Mouse (Mus musculus) lung, postnatal 0 days (tissue): Measurements from ENCODE around the gene Rras2. TPM values are rescaled to one million over a fixed set of nuclear protein-coding genes. Genes with fewer than 3 reads are reported as not detected.

Source experiments
- ATAC-seq: fragments of 200-750 bp; cut with Nextera tagmentation; 2 replicates; pipeline ENCODE4 v1.8.0; 2017; ENCODE audit warnings: moderate library complexity
- DNase-seq: peaks from one replicate; pipeline ENCODE4 v3.0.0-alpha.2; 2016; ENCODE audit warnings: low spot score
- H3K27ac ChIP-seq: fragments of 300-500 bp; sonication (generic); 2 replicates; pipeline ENCODE4 v1.5.1; 2014; ENCODE audit warnings: antibody characterized with exemption, mild to moderate bottlenecking, low read length, mixed read lengths
- H3K27me3 ChIP-seq: fragments of 300-500 bp; sonication (generic); replicated peaks from 2 replicates; pipeline ENCODE4 v1.6.1; 2014; ENCODE audit warnings: low read length, mixed read lengths; ENCODE audit not compliant: insufficient read depth
- H3K36me3 ChIP-seq: fragments of 300-500 bp; sonication (generic); 2 replicates; pipeline ENCODE4 v1.6.1; 2014; ENCODE audit warnings: low read length, mixed read lengths; ENCODE audit not compliant: insufficient read depth
- H3K4me1 ChIP-seq: fragments of 300-500 bp; sonication (generic); 2 replicates; pipeline ENCODE4 v1.6.1; 2014; ENCODE audit warnings: antibody characterized with exemption, low read depth, low read length, mixed read lengths; ENCODE audit not compliant: insufficient read depth
- H3K4me2 ChIP-seq: fragments of 300-500 bp; sonication (generic); replicated peaks from 2 replicates; pipeline ENCODE4 v1.6.1; 2014; ENCODE audit warnings: low read depth, mild to moderate bottlenecking, low read length, moderate library complexity, mixed read lengths
- H3K4me3 ChIP-seq: fragments of 300-500 bp; sonication (generic); 2 replicates; pipeline ENCODE4 v1.5.1; 2014; ENCODE audit warnings: low read depth, low read length
- H3K9ac ChIP-seq: fragments of 300-500 bp; sonication (generic); replicated peaks from 2 replicates; pipeline ENCODE4 v1.6.1; 2014; ENCODE audit warnings: low read depth, mild to moderate bottlenecking
- H3K9me3 ChIP-seq: fragments of 300-500 bp; sonication (generic); 2 replicates; pipeline ENCODE4 v1.6.1; 2016; ENCODE audit warnings: low read length, mixed read lengths
- CTCF ChIP-seq: IDR thresholded peaks from 2 replicates; pipeline ENCODE4 v1.5.1; 2016; ENCODE audit warnings: antibody characterized with exemption, mild to moderate bottlenecking
- EP300 ChIP-seq: IDR thresholded peaks from 2 replicates; pipeline ENCODE4 v1.6.1; 2016; ENCODE audit warnings: antibody characterized with exemption, mild to moderate bottlenecking, control low read depth
- WGBS: fragments of 180-500 bp; shearing (Covaris S2); extraction: QIAGEN DNeasy Blood & Tissue Kit; methylation state at CpG from one replicate; pipeline ENCODE4 v1.1.7; 2014; 5-methylcytosine and 5-hydroxymethylcytosine counted together
- polyA plus RNA-seq: library from polyadenylated mRNA; unstranded; fragments of >200 nt; fragmentation: Nextera tagmentation; extraction: Ambion mirVana; gene quantifications from 2 replicates; pipeline ENCODE4 v1.2.1, GENCODE M21; 2015

Rras2 gene
- polyA plus RNA-seq, 1 experiment from 2014 or later = 83.6 TPM

DNA sequence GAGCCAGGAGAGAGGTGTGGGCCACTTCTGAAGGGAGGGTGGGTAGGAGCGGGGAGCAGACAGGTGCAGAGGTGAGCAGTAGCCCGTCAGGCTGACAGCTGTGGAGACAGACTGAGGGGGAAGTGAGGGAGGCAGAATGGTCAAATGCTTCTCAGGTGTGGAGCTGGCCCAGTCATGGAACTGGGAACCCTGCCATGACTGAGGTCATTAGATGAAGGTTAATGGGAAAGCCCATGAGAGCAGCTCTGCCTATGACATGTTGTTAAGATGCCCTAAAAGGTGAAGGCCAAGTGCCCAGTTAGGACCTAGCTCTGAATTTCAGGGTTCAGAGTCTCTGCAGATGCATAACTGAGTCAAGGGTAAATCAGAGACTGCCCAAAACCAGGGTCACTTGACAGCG lies 98.7 kb downstream of the Rras2 start:
- no peak for TF ChIP-seq CTCF
- TF ChIP-seq EP300 = no peak
- H3K4me3 ChIP-seq = no peak overlapping the region
- DNase-seq = no peak
- no peak overlapping the region for H3K9ac ChIP-seq
- H3K36me3 ChIP-seq = no peaks in the 10 kb centered on the region
- H3K4me2 ChIP-seq = no peak overlapping the region
- WGBS = 60% methylated on average over 3 of the region's 3 CpGs
- no peak for ATAC-seq
- H3K27ac ChIP-seq = no peak overlapping the region
- H3K4me1 ChIP-seq = no peaks in the 10 kb centered on the region
- no peaks in the 10 kb centered on the region for H3K9me3 ChIP-seq
- no peaks in the 10 kb centered on the region for H3K27me3 ChIP-seq

DNA sequence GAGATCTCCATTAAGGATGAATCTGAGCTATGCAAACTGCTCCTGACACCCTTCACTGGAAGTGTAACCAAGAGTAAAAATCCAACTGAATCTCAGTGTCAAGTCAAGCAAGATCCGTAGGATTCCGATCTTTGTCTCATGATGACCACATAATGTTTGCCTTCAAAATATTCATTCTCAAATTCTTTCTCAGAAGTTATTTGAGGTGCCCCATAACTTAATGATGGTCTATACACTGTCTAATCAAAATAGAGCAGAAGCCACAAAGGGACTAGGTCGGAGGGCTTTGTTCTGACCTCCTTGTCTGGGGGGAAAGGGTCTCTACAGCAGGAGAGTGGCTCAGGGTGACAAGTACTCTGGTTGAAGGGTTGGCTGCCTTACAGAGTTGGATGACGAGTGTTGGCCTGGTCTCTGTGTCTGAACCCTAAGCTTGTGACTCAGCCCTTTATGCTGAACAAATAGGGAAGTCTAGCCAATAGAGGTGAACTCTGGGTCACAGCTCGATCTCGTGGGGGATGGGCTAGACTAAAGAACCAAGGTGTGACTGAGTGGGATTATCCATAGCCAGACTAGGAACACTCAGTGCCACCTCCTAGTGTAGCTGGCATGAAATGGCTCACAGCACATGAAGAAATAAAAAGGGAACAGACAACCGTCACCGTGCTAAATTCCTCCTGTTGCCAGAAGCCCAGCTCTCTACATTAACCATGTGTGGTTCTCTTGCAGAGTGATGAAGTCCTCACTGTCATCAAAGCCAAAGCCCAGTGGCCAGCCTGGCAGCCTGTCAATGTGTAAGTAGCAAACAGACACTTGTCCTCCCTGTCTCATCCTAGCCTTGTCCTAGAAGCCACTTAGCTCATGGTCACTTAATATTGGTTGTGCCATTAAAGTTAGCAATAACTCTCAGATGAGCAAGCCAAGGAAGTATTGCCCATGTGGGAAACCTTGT lies 101.3 kb downstream of the Rras2 start:
- H3K4me1 ChIP-seq = no peaks in the 10 kb centered on the region
- no peak overlapping the region for H3K4me2 ChIP-seq
- no peaks in the 10 kb centered on the region for H3K36me3 ChIP-seq
- DNase-seq (peak; percentile 63), ATAC-seq (peak; percentile 52)
- no peak overlapping the region for H3K27ac ChIP-seq
- no peak overlapping the region for H3K4me3 ChIP-seq
- no peak overlapping the region for H3K9ac ChIP-seq
- 57% methylated on average over 8 of the region's 8 CpGs for WGBS
- 0 out of 2 replicates have a peak, but pooled peaks have one; percentile 28 for TF ChIP-seq EP300
- no peak for TF ChIP-seq CTCF
- no peaks in the 10 kb centered on the region for H3K27me3 ChIP-seq
- no peaks in the 10 kb centered on the region for H3K9me3 ChIP-seq

- DNase-seq (no peak), ATAC-seq (no peak)
- Histone ChIP-seq H3K4me1 (no peaks in the 10 kb centered on the region), H3K4me3 (no peak overlapping the region), H3K27me3 (no peaks in the 10 kb centered on the region), H3K9me3 (no peaks in the 10 kb centered on the region), H3K36me3 (no peaks in the 10 kb centered on the region), H3K4me2 (no peak overlapping the region), H3K9ac (no peak overlapping the region), H3K27ac (no peak overlapping the region)
- TF ChIP-seq CTCF (no peak), EP300 (no peak)
- WGBS = 54% methylated on average over 9 of the region's 9 CpGs
These were observed 105.7 kb downstream of the Rras2 start for GRCm38 (mm10) chr7:114011726-114012443.

GRCm38 (mm10) chr7:114007565-114007964 lies 110.0 kb downstream of the Rras2 start:
- Histone ChIP-seq H3K27ac (no peak overlapping the region), H3K4me3 (no peak overlapping the region), H3K27me3 (no peaks in the 10 kb centered on the region), H3K9me3 (no peaks in the 10 kb centered on the region), H3K4me1 (no peaks in the 10 kb centered on the region), H3K36me3 (no peaks in the 10 kb centered on the region), H3K9ac (no peak overlapping the region), H3K4me2 (no peak overlapping the region)
- TF ChIP-seq CTCF (peak; percentile 74), EP300 (no peak)
- DNase-seq = no peak
- ATAC-seq = no peak
- WGBS = 55% methylated on average over 5 of the region's 5 CpGs

- Histone ChIP-seq H3K4me3 (no peak overlapping the region), H3K4me2 (no peak overlapping the region), H3K27me3 (no peaks in the 10 kb centered on the region), H3K9me3 (no peaks in the 10 kb centered on the region), H3K9ac (no peak overlapping the region), H3K27ac (no peak overlapping the region), H3K4me1 (no peaks in the 10 kb centered on the region), H3K36me3 (no peaks in the 10 kb centered on the region)
- 74% methylated on average over 8 of the region's 8 CpGs for WGBS
- no peak for TF ChIP-seq EP300
- ATAC-seq (no peak), DNase-seq (no peak)
These were observed 111.1 kb downstream of the Rras2 start for GRCm38 (mm10) chr7:114006456-114006855.

DNA sequence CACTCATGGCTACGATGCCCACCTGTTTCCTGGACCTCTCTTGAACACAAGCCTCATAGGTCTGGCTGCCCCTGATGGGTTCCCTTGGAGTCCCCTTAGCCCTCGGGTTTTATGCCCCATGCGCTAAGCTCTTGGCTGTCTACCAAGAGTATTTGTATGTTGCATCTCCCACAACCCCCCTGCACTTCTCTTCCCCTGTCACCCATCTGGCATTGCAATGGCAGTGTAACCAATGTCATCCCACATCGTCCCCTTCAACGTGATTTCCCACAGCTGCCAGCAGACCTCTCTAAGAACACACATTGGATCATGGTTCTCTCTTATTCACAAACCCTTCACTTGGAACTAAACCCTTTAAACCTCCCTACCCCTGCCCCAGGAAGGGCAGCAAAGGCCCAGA lies 112.1 kb downstream of the Rras2 start:
- no peak for ATAC-seq
- Histone ChIP-seq H3K9ac (no peak overlapping the region), H3K36me3 (no peaks in the 10 kb centered on the region), H3K27ac (no peak overlapping the region), H3K27me3 (no peaks in the 10 kb centered on the region), H3K9me3 (no peaks in the 10 kb centered on the region), H3K4me3 (no peak overlapping the region), H3K4me2 (no peak overlapping the region), H3K4me1 (no peaks in the 10 kb centered on the region)
- DNase-seq = no peak
- TF ChIP-seq CTCF (no peak), EP300 (no peak)
- 70% methylated on average over 5 of the region's 5 CpGs for WGBS
